ENCODE assay signal across 26 mouse cellular contexts in the genomic region with DNA sequence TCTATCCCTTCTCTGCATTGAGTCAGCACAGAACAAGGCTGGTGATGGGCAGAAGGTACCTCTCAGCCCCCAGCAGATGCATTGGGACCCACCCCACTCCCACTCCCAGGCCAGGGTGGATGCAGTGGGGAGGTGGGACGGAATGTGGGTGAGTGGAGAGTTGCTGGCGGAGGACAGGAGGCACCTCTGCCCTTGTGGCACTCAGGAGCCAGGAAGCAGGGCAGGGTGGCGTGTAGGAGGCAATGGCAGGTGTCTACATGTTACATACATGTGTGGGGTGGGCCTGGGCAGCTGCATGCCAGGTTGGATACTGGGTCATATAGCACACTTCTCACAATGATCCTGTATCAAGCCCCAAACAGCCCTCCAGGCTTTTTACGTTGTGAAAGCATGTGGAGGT.
"Had no signal": no experiment of that assay in that cellular context is flagged by ENCODE, and none has a peak within 500 bp of the region (broad histone marks: within the 10 kb centered on the region; RNA-seq: fewer than 3 reads in every experiment).

No protein-coding gene starts in this region.

- DNase-seq: gastrocnemius, adult 2 months; gastrocnemius, postnatal 10 days; heart, adult 2 months; heart, postnatal 14 days; heart, postnatal 4 days; kidney, adult 18-20 months; kidney, adult 8-10 months; kidney, postnatal 10 days; kidney, postnatal 25 days; kidney, postnatal 4 days; layer of hippocampus, adult 9-11 months; liver; liver, embryonic 13.5 days had no signal

- H3K9me3 ChIP-seq: heart, embryonic 13.5 days; heart, embryonic 15.5 days; hindbrain, embryonic 10.5 days; intestine, embryonic 15.5 days; limb, embryonic 10.5 days; limb, embryonic 12.5 days; liver, embryonic 13.5 days had no signal

- H3K4me2 ChIP-seq: heart, embryonic 11.5 days; heart, embryonic 13.5 days; heart, embryonic 15.5 days; hindbrain, embryonic 14.5 days; intestine, embryonic 15.5 days; limb, embryonic 12.5 days; liver, embryonic 11.5 days; liver, embryonic 13.5 days had no signal

- H3K27me3 ChIP-seq: heart, embryonic 13.5 days; heart, embryonic 15.5 days; intestine, embryonic 15.5 days; limb, embryonic 12.5 days; liver, embryonic 13.5 days had no signal

- H3K4me1 ChIP-seq: heart, embryonic 13.5 days; heart, embryonic 15.5 days; hindbrain, embryonic 10.5 days; intestine, embryonic 15.5 days; limb, embryonic 10.5 days; limb, embryonic 12.5 days; liver, embryonic 13.5 days had no signal

- H3K9ac ChIP-seq: heart, embryonic 13.5 days; heart, embryonic 15.5 days; hindbrain, embryonic 14.5 days; intestine, embryonic 15.5 days; limb, embryonic 12.5 days; liver, embryonic 13.5 days had no signal

- H3K27ac ChIP-seq: gastrocnemius, adult 2 months; heart, adult 2 months; heart, embryonic 13.5 days; heart, embryonic 15.5 days; hindbrain, embryonic 10.5 days; hindbrain, embryonic 14.5 days; intestine, embryonic 15.5 days; left cerebral cortex, adult 2 months; limb, embryonic 10.5 days; limb, embryonic 12.5 days; liver, embryonic 13.5 days had no signal

- H3K4me3 ChIP-seq: gastrocnemius, adult 2 months; heart, adult 2 months; heart, embryonic 13.5 days; heart, embryonic 15.5 days; hindbrain, embryonic 10.5 days; intestine, embryonic 15.5 days; left cerebral cortex, adult 2 months; limb, embryonic 10.5 days; limb, embryonic 12.5 days; liver, embryonic 13.5 days had no signal

- ATAC-seq: hindbrain, embryonic 16.5 days; inflammation-experienced regulatory T-cells, adult 6 months; intestine, embryonic 15.5 days; intestine, postnatal 0 days had no signal
